Mouse (Mus musculus) fibroblast of lung, adult 2 months (primary cell): ENCODE results near the gene Cc2d1a.

ENCODE experiments used
- DNase-seq: peaks from one replicate; pipeline ENCODE4 v3.0.0-alpha.2; 2011; ENCODE audit warnings: low read depth

The Cc2d1a gene

DNA sequence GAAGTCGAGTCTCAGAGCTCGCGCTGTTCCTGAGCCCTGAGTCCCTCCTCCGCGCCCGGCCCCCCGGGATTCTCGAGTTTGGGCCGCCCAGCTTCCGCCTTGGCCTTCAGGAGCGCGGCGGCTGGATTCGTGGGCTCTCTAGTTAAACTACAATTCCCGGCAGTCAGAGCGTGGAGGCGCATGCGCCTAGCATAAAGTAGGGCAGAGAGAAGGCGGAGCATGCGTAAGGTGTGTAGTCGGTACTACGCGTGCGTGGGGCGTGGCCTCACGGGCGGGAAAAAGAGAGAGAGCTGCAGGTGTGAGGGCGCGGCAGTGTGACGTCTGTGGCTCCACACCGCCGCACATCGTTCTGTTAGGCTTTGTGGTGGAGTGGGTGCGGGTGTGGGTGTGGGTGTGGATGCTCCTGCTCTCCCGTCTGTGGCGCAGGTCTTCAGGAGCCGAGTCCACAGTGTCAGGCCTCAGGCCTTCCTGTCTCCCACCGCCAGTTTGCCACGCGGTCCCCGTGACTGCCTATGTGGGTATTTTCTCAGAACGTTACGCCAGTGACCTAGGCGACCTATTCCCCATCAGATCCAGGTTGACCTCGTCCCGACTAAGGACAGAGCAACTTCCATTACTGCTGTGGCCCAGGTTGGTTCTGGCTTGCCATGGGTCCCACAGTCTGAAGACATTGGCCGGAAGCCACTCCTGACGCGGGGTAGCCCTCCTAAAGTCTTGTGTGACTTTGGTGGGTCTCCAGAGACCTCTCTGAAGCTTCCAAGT is at the start of gene Cc2d1a, which contains the start of gene 4930432K21Rik:
Cc2d1a (minus strand) TSS at position 168 of the 762 bp plus-strand sequence.
4930432K21Rik (plus strand) TSS at position 257 of the 762 bp plus-strand sequence.
- DNase-seq: peak; percentile 85

DNA sequence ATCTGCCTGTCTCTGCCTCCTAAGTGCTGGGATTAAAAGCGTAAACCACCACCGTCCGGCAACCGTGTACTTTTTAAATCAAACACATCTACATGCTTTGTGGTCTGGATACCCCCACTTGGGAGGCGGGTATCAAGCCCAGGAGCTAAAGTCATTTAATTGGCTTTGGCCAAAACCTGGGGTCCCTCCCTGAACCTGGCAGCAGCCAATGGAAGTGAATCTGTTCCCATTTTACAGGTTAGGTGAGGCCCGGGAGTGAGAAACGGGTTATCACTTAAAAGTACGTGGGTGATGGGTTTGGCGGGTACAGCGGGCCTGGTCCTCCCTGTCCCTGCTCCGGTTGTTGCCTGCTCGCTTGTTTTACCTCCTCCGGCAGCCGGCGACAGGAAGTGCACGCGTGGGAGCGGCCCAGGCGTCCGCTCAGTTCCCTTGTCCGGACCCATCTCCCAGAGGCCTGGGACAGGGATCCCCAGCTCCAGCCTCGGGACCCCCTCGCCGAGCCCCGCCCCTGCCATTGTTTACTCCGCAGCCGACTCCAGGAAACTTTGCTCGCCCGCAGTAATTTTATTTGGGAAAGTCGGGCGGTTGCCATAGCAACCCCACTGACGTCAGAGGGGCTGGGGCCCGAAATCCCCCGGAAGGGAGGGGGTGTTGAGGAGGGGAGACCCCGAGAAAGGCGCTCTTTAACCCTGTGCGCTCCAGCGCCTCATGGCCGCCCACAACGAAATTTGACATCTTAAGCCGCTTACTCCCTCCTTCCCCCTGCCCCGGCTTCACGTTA is 49.6 kb upstream of the Cc2d1a start:
- DNase-seq: no peak

DNA sequence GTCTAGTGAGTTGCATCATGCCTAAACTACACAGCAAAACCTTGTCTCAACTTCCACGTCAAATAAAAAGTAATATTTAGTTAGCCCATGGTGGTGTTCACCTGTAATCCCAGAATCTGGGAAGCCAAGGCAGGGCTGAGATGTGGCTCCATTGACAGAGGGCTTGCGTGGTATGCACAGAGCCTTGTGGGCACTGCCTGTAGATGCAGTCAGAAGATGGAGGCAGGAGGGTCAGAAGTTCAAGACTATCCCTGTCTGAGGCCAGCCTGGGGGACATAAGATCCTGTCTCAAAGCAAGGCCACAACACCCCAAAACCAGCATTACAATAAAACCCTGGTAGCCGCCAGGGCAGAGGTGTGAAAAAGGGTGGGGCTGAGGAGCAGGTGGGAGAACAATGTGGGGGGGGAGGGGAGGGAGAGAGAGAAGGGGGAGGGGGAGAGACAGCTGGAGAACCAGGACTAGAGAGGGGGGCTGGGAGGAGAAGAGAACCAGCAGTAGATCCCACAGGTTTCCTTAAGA is 46.5 kb upstream of the Cc2d1a start:
- no peak for DNase-seq

DNA sequence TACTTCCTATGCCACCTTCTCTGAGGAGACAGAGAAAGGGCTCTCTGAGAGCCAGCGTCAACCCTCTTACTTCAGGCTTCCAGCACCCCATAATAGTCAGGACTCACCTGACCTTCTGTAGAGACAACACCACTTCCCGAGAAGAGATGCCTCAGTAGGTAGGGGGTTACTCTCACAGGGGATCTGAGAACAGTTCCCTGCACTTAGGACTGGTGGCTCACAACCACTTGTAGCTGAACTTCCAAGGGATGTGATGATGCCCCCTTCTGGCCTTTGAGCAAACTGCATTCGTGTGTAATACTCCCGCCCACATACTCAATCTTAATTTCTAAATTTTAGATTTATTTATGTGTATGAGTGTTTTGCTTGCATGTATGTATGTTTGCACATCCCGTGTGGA is 45.8 kb upstream of the Cc2d1a start:
- DNase-seq: no peak

DNA sequence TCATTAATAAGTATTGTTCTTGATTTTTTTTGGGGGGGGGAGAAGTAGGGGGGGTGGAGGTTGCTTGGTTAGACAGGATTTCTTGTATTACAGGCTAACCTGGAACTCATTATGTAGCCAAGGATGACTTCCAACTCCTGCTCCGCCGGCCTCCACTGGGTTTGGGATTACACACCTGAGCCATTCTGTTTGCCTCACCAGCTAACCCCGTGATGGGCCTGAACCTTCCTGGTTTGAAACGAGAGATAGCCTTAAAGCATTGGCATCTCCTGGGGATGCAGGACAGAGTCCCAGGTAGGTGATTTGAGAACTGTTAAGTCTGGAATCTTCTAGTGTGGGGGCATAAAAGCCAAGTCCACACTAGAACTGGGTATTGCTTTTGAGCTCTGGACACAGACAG is 45.4 kb upstream of the Cc2d1a start:
- no peak for DNase-seq

DNA sequence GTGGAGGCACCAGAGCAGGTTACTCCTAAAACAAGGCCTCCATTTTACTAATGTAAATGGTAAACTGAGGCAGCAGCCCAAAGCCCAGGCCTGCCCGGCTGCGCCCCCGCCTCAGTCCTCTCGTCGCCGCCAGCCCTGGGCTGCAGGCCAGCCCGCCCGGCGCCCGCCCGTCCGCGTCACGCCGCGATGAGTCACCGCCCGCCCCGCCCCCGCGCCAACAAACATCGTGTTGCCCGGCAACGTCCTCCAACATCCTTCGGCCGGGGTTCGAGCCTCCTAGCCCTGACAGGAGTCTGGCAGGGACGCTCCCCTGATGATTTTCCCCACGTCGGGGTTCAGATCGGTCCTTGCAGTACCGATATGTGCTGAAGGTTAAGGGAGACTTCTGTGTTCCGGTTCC is 44.8 kb upstream of the Cc2d1a start:
- no peak for DNase-seq

DNA sequence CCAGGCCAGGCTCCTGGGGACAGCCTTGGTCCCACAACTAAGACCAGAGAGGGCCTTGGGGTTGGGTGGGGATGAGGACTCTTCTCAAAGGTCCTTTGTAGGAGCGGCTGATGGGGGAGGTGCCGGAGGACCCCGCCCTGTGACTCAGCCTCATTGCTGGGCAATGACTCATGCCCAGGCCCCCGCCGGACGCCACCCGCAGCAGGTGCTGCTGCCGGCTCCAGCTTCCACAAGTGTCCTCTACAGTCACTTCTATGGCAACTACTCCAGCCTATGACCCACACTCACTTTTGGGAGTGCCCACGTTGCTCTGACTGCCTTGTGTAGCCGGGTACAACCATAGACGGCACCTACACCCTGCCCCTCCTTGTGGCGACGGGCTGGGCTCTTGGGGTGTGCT is 44.3 kb upstream of the Cc2d1a start:
- no peak for DNase-seq

DNA sequence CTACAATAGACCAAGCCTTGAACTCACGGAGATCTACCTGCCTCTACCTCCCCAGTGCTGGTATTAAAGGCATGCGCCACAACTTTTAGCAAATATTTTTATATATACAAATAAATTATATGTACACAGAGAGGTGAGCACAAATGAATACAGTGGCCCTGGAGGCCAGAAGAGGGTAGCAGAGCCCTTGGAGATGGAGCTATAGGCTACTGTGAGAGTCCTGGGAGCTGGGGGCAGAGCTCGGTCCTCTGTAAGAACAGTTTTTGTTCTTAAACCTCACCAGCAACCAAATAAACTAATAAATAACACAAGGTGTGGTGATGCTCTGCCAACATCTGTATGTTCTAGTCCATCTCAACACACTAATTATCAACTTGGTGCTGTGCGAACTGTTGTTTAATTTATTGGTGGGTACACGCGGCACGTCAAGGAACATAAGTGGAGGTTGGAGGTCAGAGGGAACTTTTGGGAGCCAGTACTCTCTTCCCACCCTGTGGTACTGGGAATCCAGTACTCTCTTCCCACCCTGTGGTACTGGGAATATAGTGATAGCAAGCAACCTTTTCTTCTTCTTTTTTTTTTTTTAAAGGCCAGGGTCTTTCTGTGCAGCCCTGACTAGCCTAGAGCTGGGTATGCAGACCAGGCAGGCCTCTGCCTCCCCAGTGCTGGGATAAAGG is 42.6 kb upstream of the Cc2d1a start:
- no peak for DNase-seq

DNA sequence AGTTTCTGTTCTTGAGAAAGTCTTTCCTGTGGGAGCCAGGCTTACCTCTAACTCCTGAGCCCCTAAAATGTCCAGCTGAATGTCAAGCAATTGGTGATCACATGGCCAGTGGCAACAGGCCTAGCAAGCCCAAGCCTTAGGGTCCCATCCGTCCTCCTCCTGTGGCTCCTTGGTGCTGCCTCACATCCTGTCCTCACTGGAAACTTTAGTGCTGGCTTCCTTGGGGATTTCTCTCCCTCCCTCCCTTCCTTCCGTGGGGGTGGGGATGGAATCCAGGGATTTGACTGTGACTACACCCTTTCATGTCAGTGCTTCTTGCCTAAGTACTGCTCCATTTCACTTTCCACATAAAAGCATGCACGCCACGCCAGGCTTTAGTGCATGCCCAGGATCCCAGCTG is 41.9 kb upstream of the Cc2d1a start:
- no peak for DNase-seq

DNA sequence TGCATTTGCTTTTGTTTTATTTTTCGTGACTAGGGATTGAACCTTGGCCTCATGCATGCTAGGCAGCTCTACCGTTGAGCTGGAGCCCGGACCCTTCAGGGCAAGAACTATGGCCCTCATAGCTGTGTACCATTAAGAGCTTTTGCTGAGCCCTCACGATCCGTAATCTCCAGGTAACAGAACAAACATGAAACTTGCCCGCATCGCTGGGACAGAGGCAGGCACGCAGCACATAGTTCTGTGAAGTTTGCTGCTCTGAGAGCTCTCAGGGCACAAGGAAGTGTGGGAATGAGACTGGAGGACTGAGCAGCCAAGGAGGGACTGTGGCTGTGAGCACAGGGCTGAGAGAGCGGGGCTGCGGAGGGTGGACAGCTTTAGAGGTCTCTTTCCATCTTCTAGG is 40.9 kb upstream of the Cc2d1a start:
- DNase-seq: no peak

DNA sequence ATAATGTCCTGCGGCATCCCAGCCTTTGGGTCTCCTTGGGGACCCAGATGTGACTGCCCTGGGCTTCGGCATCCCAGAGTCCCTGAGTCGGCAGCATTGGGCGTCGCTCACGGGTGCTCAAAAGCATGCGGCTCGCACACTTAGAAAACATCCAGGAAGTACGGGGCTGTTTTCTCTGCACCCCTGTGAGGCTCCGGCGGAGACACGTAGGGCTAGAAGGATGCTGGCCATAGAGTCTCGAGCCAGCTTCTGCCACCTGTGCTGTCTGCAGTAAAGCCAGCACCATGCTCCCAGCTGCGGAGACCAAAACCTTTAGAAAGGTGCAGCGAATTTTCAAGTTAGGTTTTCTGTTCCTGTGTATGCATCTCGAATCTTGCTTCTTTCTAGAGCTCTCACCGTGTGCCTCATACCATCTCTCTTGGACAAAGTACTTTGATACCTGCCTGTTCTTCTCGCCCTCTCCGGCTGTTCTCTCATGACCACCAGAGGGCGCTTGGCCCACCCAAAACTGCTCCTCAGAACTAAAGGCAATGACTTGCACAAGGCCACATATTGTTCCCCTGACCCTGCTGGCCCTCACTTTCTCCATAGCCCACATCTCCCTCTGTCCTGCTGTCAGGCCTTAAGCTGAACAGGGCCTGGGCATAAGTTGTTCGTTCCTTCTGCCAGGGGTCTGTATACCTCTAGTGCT is 39.5 kb upstream of the Cc2d1a start:
- no peak for DNase-seq

DNA sequence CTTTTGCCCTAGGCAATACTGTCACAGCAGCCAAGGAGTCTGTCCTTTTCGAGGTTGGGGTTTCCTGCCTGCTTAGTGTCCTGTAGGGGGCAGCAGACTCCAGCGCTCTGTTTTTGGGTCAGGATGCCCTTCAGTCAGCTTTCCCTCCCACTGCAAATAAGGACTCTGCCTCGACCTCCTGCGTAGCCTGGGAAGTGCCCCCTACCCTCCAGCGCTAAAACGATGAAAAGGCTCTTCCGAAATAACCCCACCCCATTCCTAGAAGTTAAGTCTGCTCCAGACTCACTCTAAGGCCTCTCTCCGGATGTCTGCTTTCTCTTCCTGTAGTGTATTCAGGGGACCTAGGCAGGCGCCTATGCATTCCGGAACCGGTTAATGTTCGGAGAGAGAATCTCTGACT is 38.8 kb upstream of the Cc2d1a start:
- DNase-seq: no peak

DNA sequence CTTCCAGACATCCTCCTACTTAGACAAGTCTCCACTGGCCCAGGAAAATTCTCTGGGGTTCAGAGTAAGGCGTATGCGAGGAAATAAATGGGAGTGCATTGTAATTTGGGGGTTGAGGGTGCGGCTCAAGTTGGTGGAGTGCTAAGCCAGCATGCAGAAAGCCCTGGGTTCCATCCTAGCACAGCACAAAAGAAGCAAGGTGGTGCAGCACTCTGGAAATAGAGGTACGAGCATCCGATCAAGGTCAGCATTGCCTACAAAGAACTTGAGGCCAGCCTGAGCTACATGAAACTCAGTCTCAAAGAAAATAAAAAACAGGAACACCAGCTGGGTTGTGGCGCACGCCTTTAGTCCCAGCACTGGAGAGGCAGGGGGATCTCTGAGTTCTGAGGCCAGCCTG is 37.4 kb upstream of the Cc2d1a start, which contains the start of gene Nanos3:
Nanos3 (minus strand) TSS at position 101 of the 400 bp plus-strand sequence.
- DNase-seq: no peak

DNA sequence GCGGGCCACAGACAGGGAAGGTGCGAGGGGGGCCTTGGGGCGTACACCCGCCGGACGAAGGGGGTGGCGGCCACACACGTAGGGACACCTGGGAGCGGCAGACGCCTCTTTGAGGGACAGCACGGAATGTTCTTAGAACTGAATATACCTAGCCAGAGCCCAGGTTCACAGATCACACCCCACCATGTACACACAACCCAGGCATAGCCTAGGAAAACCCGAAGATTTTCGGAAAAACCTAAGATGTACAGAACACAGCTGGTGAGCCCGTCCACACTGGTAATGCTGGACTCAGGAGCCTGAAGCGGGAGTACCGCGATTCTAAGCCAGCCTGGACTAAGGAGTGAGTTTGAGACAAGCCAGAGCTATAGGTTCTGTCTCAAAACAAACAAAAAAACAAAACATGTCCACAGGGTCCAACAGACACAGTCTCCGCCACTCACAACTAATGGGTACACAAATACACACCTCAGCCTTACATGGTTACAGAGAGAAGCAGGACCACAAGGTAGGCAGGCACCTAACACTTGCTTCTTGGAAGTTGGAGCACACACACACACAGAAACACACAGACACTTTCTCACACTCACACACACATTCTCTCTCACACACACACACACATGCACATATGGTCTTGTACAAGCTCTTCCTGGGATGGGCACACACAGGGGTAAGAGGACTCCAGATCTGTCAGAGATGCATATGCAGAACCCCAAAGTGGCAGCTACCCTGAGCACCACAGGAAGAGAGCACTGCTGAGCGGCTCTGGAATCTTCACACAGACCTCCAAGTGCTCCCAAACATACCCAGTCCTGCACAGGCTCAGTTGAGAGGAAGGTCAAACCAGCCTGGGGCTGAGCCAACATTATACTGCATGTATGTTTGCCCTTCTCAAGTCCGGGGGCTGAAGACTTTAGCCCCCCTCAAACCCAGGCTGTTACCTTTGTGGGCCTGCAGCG is 36.6 kb upstream of the Cc2d1a start:
- DNase-seq: no peak

DNA sequence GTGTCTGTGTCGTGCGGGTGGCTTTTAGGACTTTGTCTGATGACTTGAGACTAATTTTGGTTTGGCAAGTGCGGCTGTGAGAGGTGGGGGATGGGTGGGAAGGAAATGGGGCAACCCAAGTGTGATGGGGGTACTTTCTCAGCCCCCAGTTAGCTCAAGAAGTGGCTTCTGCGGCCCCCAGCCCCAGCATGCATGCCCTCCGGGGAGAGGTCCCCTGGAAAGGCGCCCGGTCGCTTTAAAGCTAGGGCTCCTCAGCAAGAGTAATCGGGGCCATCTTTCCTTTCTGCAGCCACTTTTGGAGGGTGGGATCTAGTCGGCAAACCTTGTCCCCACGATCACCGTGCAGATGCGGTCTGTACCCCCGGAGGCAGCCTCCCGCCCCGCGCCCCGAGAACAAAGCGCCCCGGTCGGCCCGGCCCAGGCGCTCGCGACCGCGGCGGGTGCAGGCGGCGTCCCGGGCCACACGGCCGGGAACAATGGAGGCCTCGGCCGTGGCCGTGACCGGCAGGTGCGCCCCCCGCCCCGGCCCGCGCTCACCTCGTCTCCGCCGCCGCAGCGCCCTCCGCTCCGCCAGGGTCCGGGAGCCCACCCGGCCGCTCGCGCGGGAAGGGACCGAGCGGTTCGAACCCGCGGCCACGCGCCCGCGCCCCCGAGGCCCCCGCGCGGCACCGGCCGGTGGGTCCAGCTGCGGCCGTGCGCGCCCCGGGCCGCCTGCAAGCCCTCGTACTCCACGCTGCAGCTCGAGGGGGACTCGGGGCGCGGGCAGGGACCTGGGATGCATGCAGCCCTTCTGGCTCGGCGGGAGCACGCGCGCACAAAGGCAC is 35.7 kb upstream of the Cc2d1a start:
- DNase-seq: no peak

DNA sequence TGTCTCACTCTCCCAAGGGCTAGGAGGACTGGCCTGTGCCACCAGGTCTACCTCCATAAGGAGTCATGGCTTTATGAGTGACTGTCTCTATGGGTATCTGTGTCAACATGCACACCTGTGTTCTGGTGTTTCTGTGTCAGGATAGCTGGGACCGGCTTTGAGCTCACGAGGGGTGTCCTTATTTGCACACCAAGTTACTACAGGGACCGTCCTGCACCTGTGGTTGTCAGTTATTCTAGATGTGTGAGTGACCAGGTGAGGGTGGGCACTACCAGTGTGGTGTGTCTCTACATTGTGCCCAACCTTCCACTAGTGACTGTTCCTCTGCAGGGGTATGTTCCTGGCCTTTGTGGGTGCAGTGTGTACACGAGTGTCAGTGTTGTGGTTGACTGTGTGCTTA is 35.1 kb upstream of the Cc2d1a start:
- no peak for DNase-seq

DNA sequence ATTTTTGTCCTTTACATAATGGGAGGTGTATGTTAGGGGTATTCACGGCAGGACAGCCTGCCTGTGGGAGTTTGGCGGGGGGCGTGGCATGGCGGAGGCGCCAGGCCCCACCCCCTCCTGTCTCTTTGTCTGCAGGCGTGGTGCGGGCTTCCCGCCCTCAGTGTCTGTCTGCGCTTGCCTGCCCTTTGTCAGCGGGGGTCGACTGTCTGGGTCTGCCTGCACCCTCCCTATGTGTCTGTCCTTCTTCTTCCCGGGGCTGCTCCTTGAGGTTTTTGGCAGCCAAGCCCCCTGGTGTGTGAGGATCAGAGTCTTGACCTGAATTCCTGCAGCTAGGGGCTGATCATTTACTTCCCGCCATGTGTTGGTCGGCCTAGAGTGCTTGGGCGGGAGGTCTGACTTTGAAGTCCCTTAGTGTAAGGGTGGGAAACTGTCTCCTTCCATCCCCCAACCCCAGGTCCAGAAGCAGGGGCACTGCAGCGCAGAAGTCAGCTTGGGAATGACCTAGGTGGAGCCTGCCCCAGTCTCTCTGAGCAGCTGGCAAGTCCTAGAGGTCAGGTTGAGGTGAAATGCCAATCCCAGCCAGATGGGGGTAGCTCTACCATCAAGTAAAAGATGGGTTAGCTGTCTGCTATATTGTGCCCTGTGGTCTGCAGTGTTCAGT is 32.9 kb upstream of the Cc2d1a start:
- no peak for DNase-seq

DNA sequence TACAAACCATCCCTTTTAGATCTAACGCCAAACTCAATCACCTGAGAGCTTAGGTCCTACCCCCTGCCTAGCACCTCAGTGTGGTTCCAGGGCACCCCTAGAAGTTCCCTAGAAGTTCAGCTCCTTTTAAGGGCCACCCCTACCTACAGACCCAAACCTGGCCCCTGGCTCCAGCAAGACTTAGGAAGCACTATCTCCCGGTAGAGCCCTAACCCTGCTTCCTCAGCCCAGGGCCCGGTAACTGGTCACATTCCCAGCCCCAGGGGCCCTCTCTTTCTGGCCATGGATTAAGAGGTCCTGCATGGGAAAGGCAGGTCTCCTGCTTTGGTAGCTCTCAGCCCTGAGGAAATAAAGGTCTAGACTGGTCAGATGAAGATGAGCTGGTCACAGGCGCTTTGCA is 32.2 kb upstream of the Cc2d1a start:
- no peak for DNase-seq

DNA sequence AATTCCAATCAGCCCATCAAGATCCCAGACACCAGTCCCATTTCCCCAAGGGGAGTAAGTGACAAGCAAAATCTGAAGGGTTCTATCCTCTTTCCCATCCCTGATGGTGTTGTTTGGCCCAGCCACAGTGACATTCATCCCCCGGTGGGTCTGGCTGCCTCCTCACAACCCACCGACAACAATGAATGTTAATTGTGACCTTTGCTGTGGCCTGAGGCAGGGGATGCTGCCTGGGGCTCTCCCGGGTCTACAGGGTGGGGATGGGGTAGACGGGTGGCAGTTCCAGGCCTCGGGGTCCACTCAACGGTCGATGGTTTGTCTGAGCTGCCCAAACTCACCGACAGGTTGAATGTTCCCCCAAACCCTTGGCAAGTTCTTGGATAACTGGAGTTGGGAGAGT is 30.9 kb upstream of the Cc2d1a start:
- no peak for DNase-seq
